Mouse (Mus musculus): ENCODE data around the gene Bicral.

DNA sequence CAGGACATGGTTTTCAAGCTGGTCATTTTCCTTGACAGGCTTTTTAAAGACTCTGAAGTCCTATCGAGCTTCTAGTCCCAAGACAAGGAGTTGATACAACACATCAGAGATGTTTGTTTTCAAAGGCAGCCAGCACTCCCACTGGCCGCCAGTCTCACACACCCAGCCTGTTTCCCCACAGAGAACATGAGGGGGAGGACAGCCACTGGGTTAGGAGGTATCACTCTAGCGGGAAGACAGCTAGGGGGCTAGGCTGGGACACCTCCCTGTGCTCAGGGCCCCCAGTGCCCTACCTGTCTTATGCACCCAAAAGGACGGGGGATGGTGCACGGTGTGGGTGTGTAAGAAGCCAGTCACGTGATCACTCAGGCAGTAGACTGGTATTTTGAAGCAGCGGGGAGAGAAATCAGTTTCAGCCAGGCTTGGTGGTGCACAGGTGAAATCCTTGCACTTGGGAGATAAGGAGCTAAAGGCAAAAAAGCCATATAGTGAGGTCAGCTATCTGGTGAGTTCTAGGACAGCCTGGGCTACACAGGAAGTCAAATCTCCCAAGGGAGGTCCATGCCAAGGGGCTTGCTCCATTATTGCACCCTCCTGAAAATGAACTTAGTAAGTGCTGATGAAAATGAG is 6.4 kb upstream of the Bicral start:
- no peak for TF ChIP-seq CTCF (IDR thresholded peaks at IDR 0.05)
- no peak for TF ChIP-seq EP300 (IDR thresholded peaks at IDR 0.05)
